ENCODE assay signal across 28 mouse cellular contexts in genomic region chr10:75489522-75489921, GRCm38 (mm10). TPM values are rescaled to one million over a fixed set of nuclear protein-coding genes. Genes with fewer than 3 reads are reported as not detected.
A peak's percentile ranks its signal among the peaks of the same experiment; 100 is the strongest.
DNase-seq lines count a peak whose midpoint lies in the region; ATAC-seq and TF ChIP-seq lines count a peak whose summit lies in the region.
"Had no signal": no experiment of that assay in that cellular context is flagged by ENCODE, and none has a peak within 500 bp of the region (broad histone marks: within the 10 kb centered on the region; RNA-seq: fewer than 3 reads in every experiment).

No protein-coding gene starts in this region.

- no peak for TF ChIP-seq POLR2A in liver, adult 2 months (IDR thresholded peaks at IDR 0.05; ENCODE audit: extremely low read depth, insufficient read depth, low read length)

- H3K79me2 ChIP-seq in liver, adult 2 months (ENCODE audit: control insufficient read depth, insufficient read depth, low read length), result no peaks in the 10 kb centered on the region

- no peak overlapping the region for H3K9ac ChIP-seq in liver, adult 2 months (ENCODE audit: low read depth, low read length)
- no peak overlapping the region for H3K9ac ChIP-seq in liver, embryonic 12.5 days
- H3K9ac ChIP-seq: embryonic facial prominence, embryonic 13.5 days; forebrain, postnatal 0 days; hindbrain, embryonic 15.5 days; limb, embryonic 12.5 days; liver, embryonic 13.5 days had no signal

- no peak for ATAC-seq in liver, embryonic 12.5 days
- peak; percentile 34 for ATAC-seq in common myeloid progenitor, adult 5-6 weeks (replicated peaks; ENCODE audit: low read depth, poor library complexity, severe bottlenecking)
- ATAC-seq: forebrain, postnatal 0 days; inflammation-experienced regulatory T-cells, adult 6 months; midbrain, embryonic 16.5 days had no signal

- no peaks in the 10 kb centered on the region for H3K27me3 ChIP-seq in liver, adult 2 months (ENCODE audit: control insufficient read depth, insufficient read depth, low read length)
- no peaks in the 10 kb centered on the region for H3K27me3 ChIP-seq in liver, embryonic 12.5 days (replicated peaks)
- H3K27me3 ChIP-seq: embryonic facial prominence, embryonic 13.5 days; hindbrain, embryonic 15.5 days; limb, embryonic 12.5 days; liver, embryonic 13.5 days had no signal

- no peak overlapping the region for H3K4me2 ChIP-seq in liver, embryonic 12.5 days
- H3K4me2 ChIP-seq: embryonic facial prominence, embryonic 13.5 days; heart, embryonic 11.5 days; hindbrain, embryonic 15.5 days; limb, embryonic 12.5 days; liver, embryonic 13.5 days; midbrain, embryonic 11.5 days had no signal

- WGBS in liver, adult 2 months, result 62% methylated on average over 2 of the region's 2 CpGs
- 54% methylated on average over 2 of the region's 2 CpGs for WGBS in liver, embryonic 12.5 days (ENCODE audit: insufficient replicate concordance)

- no peak overlapping the region for H3K4me3 ChIP-seq in liver, adult 2 months (ENCODE audit: insufficient read depth, low read depth, low read length)
- no peak overlapping the region for H3K4me3 ChIP-seq in liver, embryonic 12.5 days
- H3K4me3 ChIP-seq: embryonic facial prominence, embryonic 13.5 days; hindbrain, embryonic 10.5 days; hindbrain, embryonic 15.5 days; left cerebral cortex, adult 2 months; limb, embryonic 12.5 days; liver, embryonic 13.5 days had no signal

- H3K27ac ChIP-seq in liver, adult 2 months (replicated peaks; ENCODE audit: insufficient read depth, low read depth, low read length), result no peak overlapping the region
- no peak overlapping the region for H3K27ac ChIP-seq in liver, embryonic 12.5 days
- H3K27ac ChIP-seq: embryonic facial prominence, embryonic 13.5 days; hindbrain, embryonic 10.5 days; hindbrain, embryonic 15.5 days; left cerebral cortex, adult 2 months; limb, embryonic 12.5 days; liver, embryonic 13.5 days had no signal

- H3K9me3 ChIP-seq in liver, embryonic 12.5 days (replicated peaks), result no peaks in the 10 kb centered on the region
- H3K9me3 ChIP-seq: embryonic facial prominence, embryonic 13.5 days; hindbrain, embryonic 10.5 days; hindbrain, embryonic 15.5 days; limb, embryonic 12.5 days; liver, embryonic 13.5 days had no signal

- no peak for TF ChIP-seq CTCF in liver, adult 2 months (IDR thresholded peaks at IDR 0.05; ENCODE audit: low read depth, low read length)

- 0 out of 2 replicates have a peak, but pooled peaks cover 2% of the 10 kb centered on the region for H3K4me1 ChIP-seq in liver, adult 2 months (ENCODE audit: control insufficient read depth, insufficient read depth, low read length)
- no peaks in the 10 kb centered on the region for H3K4me1 ChIP-seq in liver, embryonic 12.5 days
- H3K4me1 ChIP-seq: embryonic facial prominence, embryonic 13.5 days; hindbrain, embryonic 10.5 days; hindbrain, embryonic 15.5 days; limb, embryonic 12.5 days; liver, embryonic 13.5 days had no signal

- peak; percentile 43 to 59 for DNase-seq in cerebellum, postnatal 10 days
- no peak for DNase-seq in cerebellum, postnatal 36 days
- DNase-seq in liver, adult 2 months (ENCODE audit: extremely low read depth, low read depth, low spot score), result peak; percentile 47
- DNase-seq in Muller cell, postnatal 12 days (ENCODE audit: inconsistent ontology term), result no peak
- no peak for DNase-seq in right cerebral cortex, postnatal 25 days
- DNase-seq: adrenal gland, postnatal 10 days; cerebellum, adult 2 months; forebrain, postnatal 0 days; gastrocnemius, postnatal 10 days; heart, postnatal 10 days; kidney, adult 11 months; kidney, postnatal 14 days; liver, embryonic 13.5 days; lung, adult 2 months; lung, postnatal 10 days; spleen, adult 18-20 months; thymus, postnatal 14 days had no signal

- no peaks in the 10 kb centered on the region for H3K36me3 ChIP-seq in liver, adult 2 months (ENCODE audit: control insufficient read depth, insufficient read depth, low read length)
- no peaks in the 10 kb centered on the region for H3K36me3 ChIP-seq in liver, embryonic 12.5 days
- H3K36me3 ChIP-seq: embryonic facial prominence, embryonic 13.5 days; hindbrain, embryonic 10.5 days; hindbrain, embryonic 15.5 days; limb, embryonic 12.5 days; liver, embryonic 13.5 days had no signal

RNA-seq across cellular contexts. Expression of gene Snrpd3, which starts 27.8 kb away (rescaled TPM):
- total RNA-seq in liver, adult 2 months (2014; rRNA removed), result 26.6 and 29.1 TPM in 2 replicates
- polyA plus RNA-seq in liver, adult 2 months (2012; rRNA removed), result 12.5 and 21.0 TPM in 2 replicates
- 119 and 126 TPM in 2 replicates for polyA plus RNA-seq in liver, embryonic 12.5 days (2016; fragmentation: Nextera tagmentation; extraction: Ambion mirVana)
- 82.7 and 123 TPM in 2 replicates for total RNA-seq in common myeloid progenitor, adult 5-6 weeks (2017)

RNA-seq across cellular contexts. Expression of gene Gucd1, which starts 28.2 kb away (rescaled TPM):
- 115 and 138 TPM in 2 replicates for total RNA-seq in liver, adult 2 months (2014; rRNA removed)
- polyA plus RNA-seq in liver, adult 2 months (2012; rRNA removed), result 162 and 166 TPM in 2 replicates
- 46.6 and 50.5 TPM in 2 replicates for polyA plus RNA-seq in liver, embryonic 12.5 days (2016; fragmentation: Nextera tagmentation; extraction: Ambion mirVana)
- total RNA-seq in common myeloid progenitor, adult 5-6 weeks (2017), result 11.5 and 13.3 TPM in 2 replicates

Comparison
In these comparisons a context has a peak if more than half of its experiments do, and no peak if none do; other contexts are left out.
1. DNase-seq: peak in cerebellum, postnatal 10 days (2 of 2) and liver, adult 2 months (single experiment); none in cerebellum, postnatal 36 days (0 of 2), Muller cell, postnatal 12 days (single experiment) and right cerebral cortex, postnatal 25 days (single experiment).